Mouse (Mus musculus): ENCODE measurements around the gene Trim54. TPM values are rescaled to one million over a fixed set of nuclear protein-coding genes. Genes with fewer than 3 reads are reported as not detected.

Trim54 gene
- total RNA-seq, 2 experiments from 2014 or later: not detected

- ATAC-seq (replicated peaks; ENCODE audit: low FRiP score, low TSS enrichment, poor library complexity, severe bottlenecking): peak; percentile 55
Measured at GRCm38 (mm10) chr5:31179301-31179765, 62.8 kb downstream of the Trim54 start.

- ATAC-seq (replicated peaks; ENCODE audit: low FRiP score, low TSS enrichment, poor library complexity, severe bottlenecking): peak; percentile 89
Measured at GRCm38 (mm10) chr5:31179766-31180630, 63.5 kb downstream of the Trim54 start, which contains the start of the genes Gm29609 and Gtf3c2. Gm29609 (minus strand) TSS chr5:31179911. Gtf3c2 (minus strand) TSS chr5:31180144.

GRCm38 (mm10) chr5:31181183-31181770, 64.8 kb downstream of the Trim54 start:
- no peak for ATAC-seq (replicated peaks; ENCODE audit: low FRiP score, low TSS enrichment, poor library complexity, severe bottlenecking)

- ATAC-seq (replicated peaks; ENCODE audit: low FRiP score, low TSS enrichment, poor library complexity, severe bottlenecking): peak; percentile 59
Measured at GRCm38 (mm10) chr5:31183678-31184077, 67.2 kb downstream of the Trim54 start.

Other genes starting within 250 kb of the Trim54 start
- 24.2 and 42.1 TPM in 2 replicates for gene Tmem214, start 248.7 kb upstream of the Trim54 start, total RNA-seq (2014; fragmentation: Nextera tagmentation)
- gene Tmem214, start 248.7 kb upstream of the Trim54 start, total RNA-seq (2017): 14.1 and 18.1 TPM in 2 replicates
- 13.6 and 29.9 TPM in 2 replicates for gene Agbl5, start 228.0 kb upstream of the Trim54 start, total RNA-seq (2014; fragmentation: Nextera tagmentation)
- gene Agbl5, start 228.0 kb upstream of the Trim54 start, total RNA-seq (2017): 12.1 and 23.3 TPM in 2 replicates
- gene Ost4, start 208.9 kb upstream of the Trim54 start, total RNA-seq (2014; fragmentation: Nextera tagmentation): 270 and 300 TPM in 2 replicates
- gene Ost4, start 208.9 kb upstream of the Trim54 start, total RNA-seq (2017): 278 and 305 TPM in 2 replicates
- gene Emilin1, start 203.3 kb upstream of the Trim54 start, total RNA-seq (2014; fragmentation: Nextera tagmentation): 13.5 and 18.9 TPM in 2 replicates
- gene Emilin1, start 203.3 kb upstream of the Trim54 start, total RNA-seq (2017): 5.7 and 10.3 TPM in 2 replicates
- gene Khk, start 195.3 kb upstream of the Trim54 start, total RNA-seq (2014; fragmentation: Nextera tagmentation): 80.4 and 113 TPM in 2 replicates
- gene Khk, start 195.3 kb upstream of the Trim54 start, total RNA-seq (2017): 64.4 and 90.0 TPM in 2 replicates
- 0.35 TPM in 1 of 2 replicates, not detected in the other for gene Cgref1, start 171.1 kb upstream of the Trim54 start, total RNA-seq (2014; fragmentation: Nextera tagmentation)
- 0.46 TPM in 1 of 2 replicates, not detected in the other for gene Cgref1, start 171.1 kb upstream of the Trim54 start, total RNA-seq (2017)
- gene Preb, start 156.4 kb upstream of the Trim54 start, total RNA-seq (2014; fragmentation: Nextera tagmentation): 109 and 117 TPM in 2 replicates
- 28.0 and 39.1 TPM in 2 replicates for gene Preb, start 156.4 kb upstream of the Trim54 start, total RNA-seq (2017)
- not detected in 2 replicates for gene Tcf23, start 148.1 kb upstream of the Trim54 start, total RNA-seq (2014; fragmentation: Nextera tagmentation)
- gene Tcf23, start 148.1 kb upstream of the Trim54 start, total RNA-seq (2017): not detected in 2 replicates
- 27.7 and 51.7 TPM in 2 replicates for gene Atraid, start 68.4 kb upstream of the Trim54 start, total RNA-seq (2014; fragmentation: Nextera tagmentation)
- 50.1 and 57.6 TPM in 2 replicates for gene Atraid, start 68.4 kb upstream of the Trim54 start, total RNA-seq (2017)
- 3.1 and 4.3 TPM in 2 replicates for gene Slc5a6, start 67.8 kb upstream of the Trim54 start, total RNA-seq (2014; fragmentation: Nextera tagmentation)
- gene Slc5a6, start 67.8 kb upstream of the Trim54 start, total RNA-seq (2017): 4.1 and 7.1 TPM in 2 replicates
- 124 and 224 TPM in 2 replicates for gene Cad, start 61.9 kb upstream of the Trim54 start, total RNA-seq (2014; fragmentation: Nextera tagmentation)
- gene Cad, start 61.9 kb upstream of the Trim54 start, total RNA-seq (2017): 39.7 and 65.0 TPM in 2 replicates
- not detected in 2 replicates for gene Dnajc5g, start 10.4 kb upstream of the Trim54 start, total RNA-seq (2014; fragmentation: Nextera tagmentation)
- gene Dnajc5g, start 10.4 kb upstream of the Trim54 start, total RNA-seq (2017): not detected in 2 replicates
- not detected in 2 replicates for gene Slc30a3, start 8.5 kb upstream of the Trim54 start, total RNA-seq (2014; fragmentation: Nextera tagmentation)
- gene Slc30a3, start 8.5 kb upstream of the Trim54 start, total RNA-seq (2017): not detected in 2 replicates
- gene Ucn, start 22.1 kb downstream of the Trim54 start, total RNA-seq (2014; fragmentation: Nextera tagmentation): not detected in 2 replicates
- not detected in 2 replicates for gene Ucn, start 22.1 kb downstream of the Trim54 start, total RNA-seq (2017)
- gene Mpv17, start 37.5 kb downstream of the Trim54 start, total RNA-seq (2014; fragmentation: Nextera tagmentation): 13.3 and 22.0 TPM in 2 replicates
- gene Mpv17, start 37.5 kb downstream of the Trim54 start, total RNA-seq (2017): 30.0 and 40.1 TPM in 2 replicates
- gene Gm29609, start 63.2 kb downstream of the Trim54 start, total RNA-seq (2014; fragmentation: Nextera tagmentation): 1.1 and 1.4 TPM in 2 replicates
- 1.3 TPM in 1 of 2 replicates, not detected in the other for gene Gm29609, start 63.2 kb downstream of the Trim54 start, total RNA-seq (2017)
- gene Gtf3c2, start 63.4 kb downstream of the Trim54 start, total RNA-seq (2014; fragmentation: Nextera tagmentation): 112 and 159 TPM in 2 replicates
- gene Gtf3c2, start 63.4 kb downstream of the Trim54 start, total RNA-seq (2017): 76.4 and 80.2 TPM in 2 replicates
- gene Snx17, start 76.5 kb downstream of the Trim54 start, total RNA-seq (2014; fragmentation: Nextera tagmentation): 57.7 and 67.6 TPM in 2 replicates
- gene Snx17, start 76.5 kb downstream of the Trim54 start, total RNA-seq (2017): 38.9 and 48.5 TPM in 2 replicates
- 116 and 148 TPM in 2 replicates for gene Eif2b4, start 76.7 kb downstream of the Trim54 start, total RNA-seq (2014; fragmentation: Nextera tagmentation)
- gene Eif2b4, start 76.7 kb downstream of the Trim54 start, total RNA-seq (2017): 40.0 and 59.0 TPM in 2 replicates
- 5.3 and 5.5 TPM in 2 replicates for gene Zfp513, start 85.6 kb downstream of the Trim54 start, total RNA-seq (2014; fragmentation: Nextera tagmentation)
- 3.2 and 5.6 TPM in 2 replicates for gene Zfp513, start 85.6 kb downstream of the Trim54 start, total RNA-seq (2017)
- gene Ppm1g, start 104.0 kb downstream of the Trim54 start, total RNA-seq (2014; fragmentation: Nextera tagmentation): 295 and 300 TPM in 2 replicates
- 329 and 355 TPM in 2 replicates for gene Ppm1g, start 104.0 kb downstream of the Trim54 start, total RNA-seq (2017)
- 43.4 and 51.1 TPM in 2 replicates for gene Nrbp1, start 124.2 kb downstream of the Trim54 start, total RNA-seq (2014; fragmentation: Nextera tagmentation)
- 64.9 and 75.5 TPM in 2 replicates for gene Nrbp1, start 124.2 kb downstream of the Trim54 start, total RNA-seq (2017)
- gene Gm9970, start 124.5 kb downstream of the Trim54 start, total RNA-seq (2014; fragmentation: Nextera tagmentation): not detected in 2 replicates
- gene Gm9970, start 124.5 kb downstream of the Trim54 start, total RNA-seq (2017): not detected in 2 replicates
- 0.72 and 7.6 TPM in 2 replicates for gene Krtcap3, start 135.0 kb downstream of the Trim54 start, total RNA-seq (2014; fragmentation: Nextera tagmentation)
- gene Krtcap3, start 135.0 kb downstream of the Trim54 start, total RNA-seq (2017): 2.5 and 8.8 TPM in 2 replicates
- 26.2 and 32.8 TPM in 2 replicates for gene Ift172, start 174.4 kb downstream of the Trim54 start, total RNA-seq (2014; fragmentation: Nextera tagmentation)
- gene Ift172, start 174.4 kb downstream of the Trim54 start, total RNA-seq (2017): 10.7 and 18.0 TPM in 2 replicates
- gene Fndc4, start 179.4 kb downstream of the Trim54 start, total RNA-seq (2014; fragmentation: Nextera tagmentation): 0.31 TPM in 1 of 2 replicates, not detected in the other
- not detected in 2 replicates for gene Fndc4, start 179.4 kb downstream of the Trim54 start, total RNA-seq (2017)
- gene Gckr, start 180.7 kb downstream of the Trim54 start, total RNA-seq (2014; fragmentation: Nextera tagmentation): not detected in 2 replicates
- gene Gckr, start 180.7 kb downstream of the Trim54 start, total RNA-seq (2017): not detected in 2 replicates

Measured in megakaryocyte-erythroid progenitor cell, adult 5-6 weeks (primary cell).